Comparison of ENCODE assay signal across 8 mouse cellular contexts in genomic region chr2:106889297-106890000, GRCm38 (mm10).
DNase-seq lines count a peak whose midpoint lies in the region; ATAC-seq lines count a peak whose summit lies in the region.

No protein-coding gene starts in this region.

- no peak overlapping the region for H3K9ac ChIP-seq in lung, embryonic 16.5 days (ENCODE audit: low read length)

- H3K9me3 ChIP-seq in lung, embryonic 16.5 days (ENCODE audit: control insufficient read depth, low read length), result no peaks in the 10 kb centered on the region

- peak; percentile 68 to 73 for DNase-seq in cerebellum, postnatal 14 days
- DNase-seq in right cerebral cortex, postnatal 10 days (ENCODE audit: low spot score in 2 of 2), result peak; percentile 51 to 57
- DNase-seq in right cerebral cortex, postnatal 14 days, result no peak
- peak; percentile 42 to 69 for DNase-seq in heart, postnatal 14 days
- DNase-seq in thymus, postnatal 14 days, result no peak
- DNase-seq in urinary bladder, postnatal 4 days (ENCODE audit: low spot score in 2 of 2), result no peak

- no peak overlapping the region for H3K4me3 ChIP-seq in lung, embryonic 16.5 days (ENCODE audit: low read length)

- H3K4me2 ChIP-seq in lung, embryonic 16.5 days (ENCODE audit: low read depth, low read length), result no peak overlapping the region

- H3K36me3 ChIP-seq in lung, embryonic 16.5 days (ENCODE audit: control insufficient read depth, insufficient read depth, low read length), result no peaks in the 10 kb centered on the region

- no peaks in the 10 kb centered on the region for H3K27me3 ChIP-seq in lung, embryonic 16.5 days (ENCODE audit: control insufficient read depth, insufficient read depth, low read depth, low read length)

- intact Hi-C loops in heart, postnatal 14 days (cut with DNase I), result no loop called here

- 2% methylated on average over 3 of the region's 3 CpGs for WGBS in lung, embryonic 16.5 days

- H3K27ac ChIP-seq in lung, embryonic 16.5 days (ENCODE audit: low read length), result no peak overlapping the region

- H3K4me1 ChIP-seq in lung, embryonic 16.5 days (replicated peaks; ENCODE audit: control insufficient read depth, insufficient read depth, low read length), result peaks cover 12% of the 10 kb centered on the region

- ATAC-seq in cerebellum, adult (ENCODE audit: insufficient number of reproducible peaks, low FRiP score, low TSS enrichment), result no peak
- peak; percentile 81 for ATAC-seq in lung, embryonic 16.5 days (ENCODE audit: low read depth)

Comparison
In these comparisons a context has a peak if more than half of its experiments do, and no peak if none do; other contexts are left out.
1. DNase-seq: peak in cerebellum, postnatal 14 days (2 of 2), right cerebral cortex, postnatal 10 days (2 of 2) and heart, postnatal 14 days (2 of 2); none in right cerebral cortex, postnatal 14 days (single experiment), thymus, postnatal 14 days (single experiment) and urinary bladder, postnatal 4 days (0 of 2).